In genomic region chr8:91806084-91806719, GRCm38 (mm10) we compare ENCODE assay signal across 10 mouse cellular contexts. TPM values are rescaled to one million over a fixed set of nuclear protein-coding genes. Genes with fewer than 3 reads are reported as not detected.
DNase-seq lines count a peak whose midpoint lies in the region; ATAC-seq and TF ChIP-seq lines count a peak whose summit lies in the region.
"Had no signal": no experiment of that assay in that cellular context is flagged by ENCODE, and none has a peak within 500 bp of the region (broad histone marks: within the 10 kb centered on the region; RNA-seq: fewer than 3 reads in every experiment).

No protein-coding gene starts in this region.

- no peak for ATAC-seq in liver, embryonic 11.5 days (replicated peaks; ENCODE audit: low FRiP score)
- ATAC-seq in liver, postnatal 0 days = no peak
- ATAC-seq in hindbrain, embryonic 11.5 days (ENCODE audit: low FRiP score) = peak; percentile 8; the same call in 1 of the 2 replicates
- ATAC-seq in lung, embryonic 15.5 days (ENCODE audit: borderline replicate concordance, extremely low read depth, low FRiP score, low TSS enrichment) = no peak

- H3K36me3 ChIP-seq in liver, embryonic 11.5 days (ENCODE audit: control insufficient read depth, insufficient read depth, low read length) = no peaks in the 10 kb centered on the region
- H3K36me3 ChIP-seq in liver, postnatal 0 days (replicated peaks; ENCODE audit: insufficient read depth, low read length) = no peaks in the 10 kb centered on the region
- H3K36me3 ChIP-seq in hindbrain, embryonic 11.5 days (ENCODE audit: control insufficient read depth, insufficient read depth, low read length) = no peaks in the 10 kb centered on the region
- no peaks in the 10 kb centered on the region for H3K36me3 ChIP-seq in lung, embryonic 15.5 days

- WGBS in liver, embryonic 11.5 days = 3% methylated on average over 33 of the region's 33 CpGs
- WGBS in liver, postnatal 0 days (ENCODE audit: insufficient replicate concordance) = 5% methylated on average over 33 of the region's 33 CpGs
- 1% methylated on average over 33 of the region's 33 CpGs for WGBS in hindbrain, embryonic 11.5 days
- WGBS in lung, embryonic 15.5 days = 4% methylated on average over 33 of the region's 33 CpGs

- peak overlapping the region; percentile 43 for H3K4me2 ChIP-seq in liver, embryonic 11.5 days
- no peak overlapping the region for H3K4me2 ChIP-seq in liver, postnatal 0 days (ENCODE audit: low read depth, low read length)
- H3K4me2 ChIP-seq in hindbrain, embryonic 11.5 days (replicated peaks; ENCODE audit: low read depth, low read length) = peak overlapping the region; percentile 84
- H3K4me2 ChIP-seq in lung, embryonic 15.5 days = peak overlapping the region; percentile 96

- H3K9ac ChIP-seq in liver, embryonic 11.5 days (ENCODE audit: low read depth, low read length) = no peak overlapping the region
- H3K9ac ChIP-seq in liver, postnatal 0 days (replicated peaks) = no peak overlapping the region
- H3K9ac ChIP-seq in hindbrain, embryonic 11.5 days (ENCODE audit: low read depth, low read length) = peak overlapping the region; percentile 21; the same call in 1 of the 2 replicates
- 0 out of 2 replicates have a peak overlapping the region, but pooled peaks have one; percentile 49 for H3K9ac ChIP-seq in lung, embryonic 15.5 days

- peak overlapping the region; percentile 17; the same call in 1 of the 2 replicates for H3K4me3 ChIP-seq in liver, embryonic 11.5 days (ENCODE audit: low read depth, low read length)
- H3K4me3 ChIP-seq in liver, postnatal 0 days (ENCODE audit: low read depth, low read length) = no peak overlapping the region
- peak overlapping the region; percentile 26 for H3K4me3 ChIP-seq in hindbrain, embryonic 11.5 days (ENCODE audit: low read depth, low read length)
- peak overlapping the region; percentile 37 for H3K4me3 ChIP-seq in lung, embryonic 15.5 days
- H3K4me3 ChIP-seq: megakaryocyte, embryonic 14.5 days had no signal

- no peak for TF ChIP-seq CTCF in liver, postnatal 0 days (IDR thresholded peaks at IDR 0.05; ENCODE audit: low read depth)

- H3K9me3 ChIP-seq in liver, embryonic 11.5 days (ENCODE audit: control insufficient read depth, low read length) = no peaks in the 10 kb centered on the region
- H3K9me3 ChIP-seq in liver, postnatal 0 days (ENCODE audit: low read length) = no peaks in the 10 kb centered on the region
- H3K9me3 ChIP-seq in hindbrain, embryonic 11.5 days (ENCODE audit: control insufficient read depth, low read length) = no peaks in the 10 kb centered on the region
- no peaks in the 10 kb centered on the region for H3K9me3 ChIP-seq in lung, embryonic 15.5 days

- peaks cover 14% of the 10 kb centered on the region for H3K4me1 ChIP-seq in liver, embryonic 11.5 days (replicated peaks; ENCODE audit: control insufficient read depth, insufficient read depth, low read length)
- H3K4me1 ChIP-seq in liver, postnatal 0 days (ENCODE audit: insufficient read depth) = peaks cover 13% of the 10 kb centered on the region
- peaks cover 12% of the 10 kb centered on the region for H3K4me1 ChIP-seq in hindbrain, embryonic 11.5 days (replicated peaks; ENCODE audit: control insufficient read depth, insufficient read depth, low read length)
- peaks cover 29% of the 10 kb centered on the region; the same call in 1 of the 2 replicates for H3K4me1 ChIP-seq in lung, embryonic 15.5 days

- DNase-seq in liver, embryonic 11.5 days (ENCODE audit: low spot score) = peak; percentile 46
- no peak for DNase-seq in liver, postnatal 0 days
- peak; percentile 74 for DNase-seq in hindbrain, embryonic 11.5 days (ENCODE audit: low spot score)
- DNase-seq in retina, embryonic 14.5 days (ENCODE audit: low spot score) = peak; percentile 34
- DNase-seq in T-cell, adult 2 months (ENCODE audit: low spot score) = no peak
- DNase-seq in layer of hippocampus, adult 8-10 months (ENCODE audit: low spot score in 2 of 2) = no peak
- DNase-seq in left cerebral cortex, adult 8-10 months (ENCODE audit: low spot score in 2 of 2) = no peak

- H3K27ac ChIP-seq in liver, embryonic 11.5 days (ENCODE audit: low read depth, low read length) = no peak overlapping the region
- no peak overlapping the region for H3K27ac ChIP-seq in liver, postnatal 0 days (ENCODE audit: low read depth)
- H3K27ac ChIP-seq in hindbrain, embryonic 11.5 days (ENCODE audit: low read depth, low read length) = peak overlapping the region; percentile 80
- H3K27ac ChIP-seq in lung, embryonic 15.5 days = peak overlapping the region; percentile 92

- TF ChIP-seq EP300 in liver, postnatal 0 days (IDR thresholded peaks at IDR 0.05; ENCODE audit: low read depth) = no peak

- peaks cover 81% of the 10 kb centered on the region for H3K27me3 ChIP-seq in liver, embryonic 11.5 days (replicated peaks; ENCODE audit: control insufficient read depth, insufficient read depth, low read length)
- peaks cover 80% of the 10 kb centered on the region for H3K27me3 ChIP-seq in liver, postnatal 0 days (ENCODE audit: insufficient read depth, low read length)
- H3K27me3 ChIP-seq in hindbrain, embryonic 11.5 days (ENCODE audit: control insufficient read depth, insufficient read depth, low read length) = peaks cover 11% of the 10 kb centered on the region; the same call in 1 of the 2 replicates
- peaks cover 87% of the 10 kb centered on the region for H3K27me3 ChIP-seq in lung, embryonic 15.5 days

RNA-seq across cellular contexts. Expression of gene Irx3, which starts 4.3 kb away (rescaled TPM):
- 1.5 and 1.7 TPM in 2 replicates for polyA plus RNA-seq in liver, embryonic 11.5 days (2014; fragmentation: Nextera tagmentation; extraction: Ambion mirVana)
- not detected in 2 replicates for polyA plus RNA-seq in liver, postnatal 0 days (2015; fragmentation: Nextera tagmentation; extraction: Ambion mirVana)
- polyA plus RNA-seq in hindbrain, embryonic 11.5 days (2014; fragmentation: Nextera tagmentation; extraction: Ambion mirVana) = 26.2 and 28.1 TPM in 2 replicates
- 32.6 and 33.9 TPM in 2 replicates for polyA plus RNA-seq in lung, embryonic 15.5 days (2015; fragmentation: Nextera tagmentation; extraction: Ambion mirVana)
- under 1 TPM; 0.23 to 0.71 (median 0.47) TPM for total RNA-seq in layer of hippocampus, adult 8-10 months (2022)
- total RNA-seq in left cerebral cortex, adult 8-10 months (2022) = under 1 TPM; 0.22 to 0.78 (median 0.33) TPM
- total RNA-seq: MEL had no signal

Comparison
In these comparisons a context has a peak if more than half of its experiments do, and no peak if none do; other contexts are left out.
1. DNase-seq: peak in liver, embryonic 11.5 days (single experiment), hindbrain, embryonic 11.5 days (single experiment) and retina, embryonic 14.5 days (single experiment); none in liver, postnatal 0 days (single experiment), T-cell, adult 2 months (single experiment), layer of hippocampus, adult 8-10 months (0 of 2) and left cerebral cortex, adult 8-10 months (0 of 2).
2. H3K27ac ChIP-seq: peak in hindbrain, embryonic 11.5 days (single experiment) and lung, embryonic 15.5 days (single experiment); none in liver, embryonic 11.5 days (single experiment) and liver, postnatal 0 days (single experiment).
3. H3K9ac ChIP-seq: peak in hindbrain, embryonic 11.5 days (single experiment) and lung, embryonic 15.5 days (single experiment); none in liver, embryonic 11.5 days (single experiment) and liver, postnatal 0 days (single experiment).
4. RNA of gene Irx3, which starts 4.3 kb away (polyA plus RNA-seq): 32.6 to 33.9 TPM in lung, embryonic 15.5 days and 26.2 to 28.1 TPM in hindbrain, embryonic 11.5 days; 1.5 to 1.7 TPM in liver, embryonic 11.5 days and not detected in liver, postnatal 0 days; every median in the first group is over 10 times any median in the second.